Mouse (Mus musculus): ENCODE measurements around the gene Dgkq. TPM values are rescaled to one million over a fixed set of nuclear protein-coding genes. Genes with fewer than 3 reads are reported as not detected.

The Dgkq gene
- polyA plus RNA-seq, 1 experiment = 45.0 TPM

GRCm38 (mm10) chr5:108659698-108660631, 9.5 kb downstream of the Dgkq start, which contains the start of gene Idua:
Idua (plus strand) TSS chr5:108660331.
- DNase-seq = no peak
- peaks cover 1% of the 10 kb centered on the region; the same call in 1 of the 2 replicates for H3K36me3 ChIP-seq (ENCODE audit: control insufficient read depth, insufficient read depth, low read length)
- H3K27ac ChIP-seq (ENCODE audit: control insufficient read depth, insufficient read depth, low read length) = no peak within 1 kb of the TSS
- peak within 1 kb of the TSS; percentile 56 for H3K4me3 ChIP-seq (ENCODE audit: control insufficient read depth, insufficient read depth, low read length)
- no peaks in the 10 kb centered on the region for H3K27me3 ChIP-seq (ENCODE audit: control insufficient read depth, insufficient read depth, low read length)
- H3K4me1 ChIP-seq (replicated peaks; ENCODE audit: control insufficient read depth, insufficient read depth, low read length) = peaks cover 9% of the 10 kb centered on the region
- WGBS = 10% methylated on average over 24 of the region's 24 CpGs
- no peak for TF ChIP-seq POLR2A (IDR thresholded peaks at IDR 0.05; ENCODE audit: control insufficient read depth, extremely low read depth, insufficient read depth, low read length, poor library complexity)
- TF ChIP-seq CTCF (IDR thresholded peaks at IDR 0.05; ENCODE audit: borderline replicate concordance, control insufficient read depth, extremely low read depth, insufficient read depth, low read length, poor library complexity) = no peak

GRCm38 (mm10) chr5:108658611-108659010, 10.9 kb downstream of the Dgkq start:
- 97% methylated on average over 1 of the region's 1 CpGs for WGBS
- H3K4me3 ChIP-seq (ENCODE audit: control insufficient read depth, insufficient read depth, low read length) = no peak overlapping the region
- H3K36me3 ChIP-seq (ENCODE audit: control insufficient read depth, insufficient read depth, low read length) = peaks cover 15% of the 10 kb centered on the region
- H3K27me3 ChIP-seq (ENCODE audit: control insufficient read depth, insufficient read depth, low read length) = no peaks in the 10 kb centered on the region
- no peak overlapping the region for H3K27ac ChIP-seq (ENCODE audit: control insufficient read depth, insufficient read depth, low read length)
- DNase-seq = no peak
- peaks cover 9% of the 10 kb centered on the region for H3K4me1 ChIP-seq (replicated peaks; ENCODE audit: control insufficient read depth, insufficient read depth, low read length)
- TF ChIP-seq POLR2A (IDR thresholded peaks at IDR 0.05; ENCODE audit: control insufficient read depth, extremely low read depth, insufficient read depth, low read length, poor library complexity) = no peak
- no peak for TF ChIP-seq CTCF (IDR thresholded peaks at IDR 0.05; ENCODE audit: borderline replicate concordance, control insufficient read depth, extremely low read depth, insufficient read depth, low read length, poor library complexity)

- TF ChIP-seq CTCF (IDR thresholded peaks at IDR 0.05; ENCODE audit: borderline replicate concordance, control insufficient read depth, extremely low read depth, insufficient read depth, low read length, poor library complexity) = no peak
- DNase-seq = no peak
- 89% methylated on average over 5 of the region's 5 CpGs for WGBS
- H3K4me3 ChIP-seq (ENCODE audit: control insufficient read depth, insufficient read depth, low read length) = no peak overlapping the region
- H3K4me1 ChIP-seq (replicated peaks; ENCODE audit: control insufficient read depth, insufficient read depth, low read length) = peaks cover 9% of the 10 kb centered on the region
- peaks cover 17% of the 10 kb centered on the region for H3K36me3 ChIP-seq (ENCODE audit: control insufficient read depth, insufficient read depth, low read length)
- no peak overlapping the region for H3K27ac ChIP-seq (ENCODE audit: control insufficient read depth, insufficient read depth, low read length)
- no peaks in the 10 kb centered on the region for H3K27me3 ChIP-seq (ENCODE audit: control insufficient read depth, insufficient read depth, low read length)
Observed at GRCm38 (mm10) chr5:108657406-108657805, 12.1 kb downstream of the Dgkq start.

- H3K4me3 ChIP-seq (ENCODE audit: control insufficient read depth, insufficient read depth, low read length) = no peak overlapping the region
- H3K36me3 ChIP-seq (ENCODE audit: control insufficient read depth, insufficient read depth, low read length) = peaks cover 21% of the 10 kb centered on the region
- peaks cover 9% of the 10 kb centered on the region for H3K4me1 ChIP-seq (replicated peaks; ENCODE audit: control insufficient read depth, insufficient read depth, low read length)
- H3K27me3 ChIP-seq (ENCODE audit: control insufficient read depth, insufficient read depth, low read length) = no peaks in the 10 kb centered on the region
- 90% methylated on average over 15 of the region's 15 CpGs for WGBS
- TF ChIP-seq CTCF (IDR thresholded peaks at IDR 0.05; ENCODE audit: borderline replicate concordance, control insufficient read depth, extremely low read depth, insufficient read depth, low read length, poor library complexity) (no peak), POLR2A (IDR thresholded peaks at IDR 0.05; ENCODE audit: control insufficient read depth, extremely low read depth, insufficient read depth, low read length, poor library complexity) (no peak)
- DNase-seq = no peak
- no peak overlapping the region for H3K27ac ChIP-seq (ENCODE audit: control insufficient read depth, insufficient read depth, low read length)
Observed at GRCm38 (mm10) chr5:108655891-108656650, 13.4 kb downstream of the Dgkq start.

- Histone ChIP-seq H3K27me3 (ENCODE audit: control insufficient read depth, insufficient read depth, low read length) (no peaks in the 10 kb centered on the region), H3K27ac (ENCODE audit: control insufficient read depth, insufficient read depth, low read length) (no peak overlapping the region), H3K36me3 (ENCODE audit: control insufficient read depth, insufficient read depth, low read length) (peaks cover 21% of the 10 kb centered on the region), H3K4me1 (replicated peaks; ENCODE audit: control insufficient read depth, insufficient read depth, low read length) (peaks cover 9% of the 10 kb centered on the region), H3K4me3 (ENCODE audit: control insufficient read depth, insufficient read depth, low read length) (no peak overlapping the region)
- DNase-seq = no peak
- TF ChIP-seq CTCF (IDR thresholded peaks at IDR 0.05; ENCODE audit: borderline replicate concordance, control insufficient read depth, extremely low read depth, insufficient read depth, low read length, poor library complexity) (no peak), POLR2A (IDR thresholded peaks at IDR 0.05; ENCODE audit: control insufficient read depth, extremely low read depth, insufficient read depth, low read length, poor library complexity) (no peak)
- WGBS = 95% methylated on average over 9 of the region's 9 CpGs
Observed at GRCm38 (mm10) chr5:108655381-108655780, 14.1 kb downstream of the Dgkq start.

- 97% methylated on average over 10 of the region's 10 CpGs for WGBS
- DNase-seq = no peak
- TF ChIP-seq POLR2A (IDR thresholded peaks at IDR 0.05; ENCODE audit: control insufficient read depth, extremely low read depth, insufficient read depth, low read length, poor library complexity) (no peak), CTCF (IDR thresholded peaks at IDR 0.05; ENCODE audit: borderline replicate concordance, control insufficient read depth, extremely low read depth, insufficient read depth, low read length, poor library complexity) (no peak)
- H3K4me1 ChIP-seq (replicated peaks; ENCODE audit: control insufficient read depth, insufficient read depth, low read length) = peaks cover 1% of the 10 kb centered on the region
- no peak overlapping the region for H3K4me3 ChIP-seq (ENCODE audit: control insufficient read depth, insufficient read depth, low read length)
- peaks cover 21% of the 10 kb centered on the region for H3K36me3 ChIP-seq (ENCODE audit: control insufficient read depth, insufficient read depth, low read length)
- H3K27ac ChIP-seq (ENCODE audit: control insufficient read depth, insufficient read depth, low read length) = no peak overlapping the region
- no peaks in the 10 kb centered on the region for H3K27me3 ChIP-seq (ENCODE audit: control insufficient read depth, insufficient read depth, low read length)
Observed at GRCm38 (mm10) chr5:108654444-108654990, 15.0 kb downstream of the Dgkq start.

Measured in thymus, adult 2 months (tissue).